Mouse (Mus musculus) heart, embryonic 15.5 days (tissue): ENCODE measurements around the gene Chordc1. TPM values are rescaled to one million over a fixed set of nuclear protein-coding genes. Genes with fewer than 3 reads are reported as not detected.
"Not testable (repeated sequence)": the region's sequence is repeated elsewhere in the genome, so short reads cannot be mapped to it uniquely, and the experiment has no call there.

Experiments
- ATAC-seq: fragments of 200-750 bp; cut with Nextera tagmentation; replicated peaks from 2 replicates; pipeline ENCODE4 v1.8.0; 2017; ENCODE audit warnings: low read depth, moderate TSS enrichment; ENCODE audit not compliant: insufficient number of reproducible peaks, insufficient read depth, low FRiP score
- H3K27ac ChIP-seq: fragments of 300-500 bp; sonication (generic); 2 replicates; pipeline ENCODE4 v1.5.1; 2015; ENCODE audit warnings: mild to moderate bottlenecking, inconsistent platforms
- H3K27me3 ChIP-seq: fragments of 300-500 bp; sonication (generic); 2 replicates; pipeline ENCODE4 v1.6.1; 2015; ENCODE audit warnings: inconsistent platforms
- H3K36me3 ChIP-seq: fragments of 300-500 bp; sonication (generic); 2 replicates; pipeline ENCODE4 v1.6.1; 2015; ENCODE audit warnings: mild to moderate bottlenecking, inconsistent platforms
- H3K4me1 ChIP-seq: fragments of 300-500 bp; sonication (generic); replicated peaks from 2 replicates; pipeline ENCODE4 v1.6.1; 2015; ENCODE audit warnings: inconsistent platforms
- H3K4me2 ChIP-seq: fragments of 300-500 bp; sonication (generic); 2 replicates; pipeline ENCODE4 v1.6.1; 2015; ENCODE audit warnings: inconsistent platforms, mild to moderate bottlenecking, moderate library complexity
- H3K4me3 ChIP-seq: fragments of 300-500 bp; sonication (generic); 2 replicates; pipeline ENCODE4 v1.5.1; 2015; ENCODE audit warnings: mild to moderate bottlenecking, inconsistent platforms
- H3K9ac ChIP-seq: fragments of 300-500 bp; sonication (generic); 2 replicates; pipeline ENCODE4 v1.6.1; 2015; ENCODE audit warnings: mild to moderate bottlenecking, inconsistent platforms
- H3K9me3 ChIP-seq: fragments of 300-500 bp; sonication (generic); replicated peaks from 2 replicates; pipeline ENCODE4 v1.6.1; 2016; ENCODE audit warnings: inconsistent platforms
- WGBS: fragments of 180-500 bp; shearing (Covaris S2); methylation state at CpG from one replicate; pipeline ENCODE4 v1.1.7; 2015; ENCODE audit warnings: mixed read lengths; 5-methylcytosine and 5-hydroxymethylcytosine counted together
- polyA plus RNA-seq: library from polyadenylated mRNA; unstranded; fragments of >200 nt; fragmentation: Nextera tagmentation; extraction: Ambion mirVana; gene quantifications from 2 replicates; pipeline ENCODE4 v1.2.1, GENCODE M21; 2015

Gene Chordc1
- 74.6 and 75.4 TPM in 2 replicates for polyA plus RNA-seq

GRCm38 (mm10) chr9:18291571-18292429 is at the start of gene Chordc1:
Gene Chordc1 (plus strand): TSS chr9:18292125.
- Histone ChIP-seq H3K27me3 (no peaks in the 10 kb centered on the region), H3K4me1 (peaks cover 8% of the 10 kb centered on the region), H3K36me3 (no peaks in the 10 kb centered on the region), H3K27ac (peak within 1 kb of the TSS; percentile 85), H3K4me2 (peak within 1 kb of the TSS; percentile 86), H3K4me3 (peak within 1 kb of the TSS; percentile 78), H3K9me3 (no peaks in the 10 kb centered on the region), H3K9ac (peak within 1 kb of the TSS; percentile 89)
- WGBS = 3% methylated on average over 49 of the region's 49 CpGs
- peak; percentile 99 for ATAC-seq

- Histone ChIP-seq H3K9ac (no peak overlapping the region), H3K9me3 (no peaks in the 10 kb centered on the region), H3K27me3 (no peaks in the 10 kb centered on the region), H3K27ac (no peak overlapping the region), H3K4me2 (no peak overlapping the region), H3K4me1 (no peaks in the 10 kb centered on the region), H3K36me3 (no peaks in the 10 kb centered on the region), H3K4me3 (no peak overlapping the region)
- ATAC-seq = no peak
- WGBS = 85% methylated on average over 1 of the region's 1 CpGs
These were observed 16.0 kb upstream of the Chordc1 start for GRCm38 (mm10) chr9:18275901-18276300.

DNA sequence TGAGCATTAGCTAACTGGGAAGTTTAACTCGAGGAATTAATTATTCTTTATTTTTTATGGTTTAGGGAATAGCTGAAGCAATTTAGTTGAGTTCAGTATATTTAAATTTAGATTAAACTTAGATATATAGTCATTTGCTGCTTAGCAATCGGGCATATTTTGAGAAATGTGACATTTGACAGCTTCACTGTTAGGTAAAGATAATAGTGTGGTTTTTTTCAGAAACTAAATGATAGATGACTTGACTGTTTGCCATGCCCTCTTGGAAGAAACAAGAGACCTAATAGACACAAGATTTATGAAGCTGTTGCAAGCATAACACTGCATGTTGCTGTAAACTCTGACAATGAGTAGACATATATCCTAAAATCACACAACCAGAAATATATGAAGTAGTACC is 15.1 kb upstream of the Chordc1 start:
- Histone ChIP-seq H3K4me1 (no peaks in the 10 kb centered on the region), H3K36me3 (no peaks in the 10 kb centered on the region), H3K4me2 (no peak overlapping the region), H3K27ac (no peak overlapping the region), H3K9me3 (no peaks in the 10 kb centered on the region), H3K4me3 (no peak overlapping the region), H3K9ac (no peak overlapping the region), H3K27me3 (no peaks in the 10 kb centered on the region)
- WGBS = 37% methylated on average over 2 of the region's 2 CpGs
- no peak for ATAC-seq

- H3K4me1 ChIP-seq = no peaks in the 10 kb centered on the region
- no peak for ATAC-seq
- H3K9ac ChIP-seq = no peak overlapping the region
- H3K27ac ChIP-seq = no peak overlapping the region
- no peaks in the 10 kb centered on the region for H3K9me3 ChIP-seq
- H3K4me2 ChIP-seq = no peak overlapping the region
- no peaks in the 10 kb centered on the region for H3K36me3 ChIP-seq
- H3K4me3 ChIP-seq = no peak overlapping the region
- no peaks in the 10 kb centered on the region for H3K27me3 ChIP-seq
- 42% methylated on average over 1 of the region's 1 CpGs for WGBS
These were observed 14.4 kb upstream of the Chordc1 start for GRCm38 (mm10) chr9:18277497-18277896.

DNA sequence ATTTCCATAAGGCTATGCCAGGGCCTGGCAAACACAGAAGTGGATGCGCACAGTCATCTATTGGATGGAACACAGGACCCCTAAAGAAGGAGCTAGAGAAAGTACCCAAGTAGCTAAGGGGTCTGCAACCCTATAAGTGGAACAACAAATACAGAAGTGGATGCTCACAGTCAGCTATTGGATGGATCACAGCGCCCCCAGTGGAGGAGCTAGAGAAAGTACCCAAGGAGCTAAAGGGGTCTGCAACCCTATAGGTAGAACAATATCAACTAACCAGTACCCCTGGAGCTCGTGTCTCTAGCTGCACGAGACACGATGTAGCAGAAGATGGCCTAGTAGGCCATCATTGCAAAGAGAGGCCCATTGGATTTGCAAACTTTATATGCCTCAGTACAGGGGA is 13.2 kb upstream of the Chordc1 start:
- not testable (repeated sequence) for H3K36me3 ChIP-seq, H3K9me3 ChIP-seq, H3K27me3 ChIP-seq, H3K27ac ChIP-seq, H3K4me2 ChIP-seq, ATAC-seq, H3K9ac ChIP-seq, H3K4me1 ChIP-seq, H3K4me3 ChIP-seq
- WGBS = 35% methylated on average over 5 of the region's 5 CpGs

- peak overlapping the region; percentile 78 for H3K4me3 ChIP-seq
- no peaks in the 10 kb centered on the region for H3K9me3 ChIP-seq
- under 1% methylated on average over 24 of the region's 24 CpGs for WGBS
- no peak for ATAC-seq
- H3K27me3 ChIP-seq = no peaks in the 10 kb centered on the region
- peak overlapping the region; percentile 85 for H3K27ac ChIP-seq
- H3K4me1 ChIP-seq = peaks cover 8% of the 10 kb centered on the region
- peak overlapping the region; percentile 86 for H3K4me2 ChIP-seq
- peak overlapping the region; percentile 89 for H3K9ac ChIP-seq
- H3K36me3 ChIP-seq = 0 out of 2 replicates have a peak, but pooled peaks cover 1% of the 10 kb centered on the region
These were observed 558 bp downstream of the Chordc1 start for GRCm38 (mm10) chr9:18292443-18292922.

DNA sequence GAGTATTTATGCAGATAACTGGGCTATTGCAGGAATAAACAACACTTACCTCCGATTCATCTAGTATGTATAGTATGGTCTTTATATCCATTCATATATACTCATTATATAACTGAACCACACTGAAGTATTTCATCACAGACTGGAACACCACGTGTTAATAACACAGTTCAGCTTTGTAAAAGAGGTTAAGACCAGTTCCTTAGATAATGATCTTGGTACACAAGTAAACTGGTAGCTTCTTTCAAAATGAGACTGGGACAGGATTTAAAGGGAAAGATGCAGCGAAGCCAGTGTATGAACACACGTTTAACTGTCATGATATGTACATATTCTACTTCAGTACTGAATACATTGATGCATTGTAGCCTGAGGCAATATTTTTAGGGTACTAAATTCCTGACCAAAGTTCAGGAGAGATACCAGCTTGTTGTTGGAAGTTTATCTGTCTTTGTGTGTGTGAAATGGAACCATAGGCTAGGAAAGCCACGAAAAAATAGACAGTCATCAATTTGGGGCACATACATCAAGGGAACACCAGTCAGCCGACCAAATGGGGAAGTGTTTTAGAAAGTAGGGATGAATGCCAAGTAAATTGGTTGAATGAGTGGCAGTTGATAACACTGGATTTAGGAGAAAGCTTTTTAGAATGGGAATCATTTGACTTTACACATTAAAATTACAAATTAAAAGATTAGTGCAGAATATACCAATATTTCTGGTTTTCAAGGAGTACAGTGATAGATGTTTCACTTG is 1.3 kb downstream of the Chordc1 start:
- WGBS = 34% methylated on average over 6 of the region's 6 CpGs
- Histone ChIP-seq H3K4me2 (peak overlapping the region; percentile 86), H3K27ac (no peak overlapping the region), H3K27me3 (no peaks in the 10 kb centered on the region), H3K36me3 (0 out of 2 replicates have a peak, but pooled peaks cover 4% of the 10 kb centered on the region), H3K9me3 (no peaks in the 10 kb centered on the region), H3K4me3 (peak overlapping the region; percentile 78), H3K4me1 (peaks cover 8% of the 10 kb centered on the region), H3K9ac (peak overlapping the region; percentile 89)
- no peak for ATAC-seq

GRCm38 (mm10) chr9:18298301-18298700 is 6.4 kb downstream of the Chordc1 start:
- Histone ChIP-seq H3K9me3 (no peaks in the 10 kb centered on the region), H3K4me3 (no peak overlapping the region), H3K4me1 (peaks cover 5% of the 10 kb centered on the region), H3K27me3 (no peaks in the 10 kb centered on the region), H3K36me3 (peaks cover 42% of the 10 kb centered on the region), H3K4me2 (no peak overlapping the region), H3K9ac (no peak overlapping the region), H3K27ac (no peak overlapping the region)
- ATAC-seq = no peak
- WGBS = 89% methylated on average over 6 of the region's 6 CpGs

- H3K9me3 ChIP-seq = no peaks in the 10 kb centered on the region
- H3K27ac ChIP-seq = no peak overlapping the region
- 76% methylated on average over 3 of the region's 3 CpGs for WGBS
- no peaks in the 10 kb centered on the region; the same call in 1 of the 2 replicates for H3K36me3 ChIP-seq
- no peak for ATAC-seq
- H3K4me2 ChIP-seq = no peak overlapping the region
- H3K9ac ChIP-seq = no peak overlapping the region
- H3K4me1 ChIP-seq = no peaks in the 10 kb centered on the region
- no peaks in the 10 kb centered on the region for H3K27me3 ChIP-seq
- no peak overlapping the region for H3K4me3 ChIP-seq
These were observed 28.1 kb downstream of the Chordc1 start for GRCm38 (mm10) chr9:18319990-18320389.
